Mouse (Mus musculus): ENCODE data around the gene Stard9.

- no peak for TF ChIP-seq CTCF (IDR thresholded peaks at IDR 0.05)
- TF ChIP-seq EP300 (IDR thresholded peaks at IDR 0.05), result no peak
Observed at GRCm38 (mm10) chr2:120599506-120599905, 29.4 kb upstream of the Stard9 start.
